Mouse (Mus musculus): ENCODE data around the gene Tekt5. TPM values are rescaled to one million over a fixed set of nuclear protein-coding genes. Genes with fewer than 3 reads are reported as not detected.

The Tekt5 gene
- not detected in 4 replicates for total RNA-seq (2023)

DNA sequence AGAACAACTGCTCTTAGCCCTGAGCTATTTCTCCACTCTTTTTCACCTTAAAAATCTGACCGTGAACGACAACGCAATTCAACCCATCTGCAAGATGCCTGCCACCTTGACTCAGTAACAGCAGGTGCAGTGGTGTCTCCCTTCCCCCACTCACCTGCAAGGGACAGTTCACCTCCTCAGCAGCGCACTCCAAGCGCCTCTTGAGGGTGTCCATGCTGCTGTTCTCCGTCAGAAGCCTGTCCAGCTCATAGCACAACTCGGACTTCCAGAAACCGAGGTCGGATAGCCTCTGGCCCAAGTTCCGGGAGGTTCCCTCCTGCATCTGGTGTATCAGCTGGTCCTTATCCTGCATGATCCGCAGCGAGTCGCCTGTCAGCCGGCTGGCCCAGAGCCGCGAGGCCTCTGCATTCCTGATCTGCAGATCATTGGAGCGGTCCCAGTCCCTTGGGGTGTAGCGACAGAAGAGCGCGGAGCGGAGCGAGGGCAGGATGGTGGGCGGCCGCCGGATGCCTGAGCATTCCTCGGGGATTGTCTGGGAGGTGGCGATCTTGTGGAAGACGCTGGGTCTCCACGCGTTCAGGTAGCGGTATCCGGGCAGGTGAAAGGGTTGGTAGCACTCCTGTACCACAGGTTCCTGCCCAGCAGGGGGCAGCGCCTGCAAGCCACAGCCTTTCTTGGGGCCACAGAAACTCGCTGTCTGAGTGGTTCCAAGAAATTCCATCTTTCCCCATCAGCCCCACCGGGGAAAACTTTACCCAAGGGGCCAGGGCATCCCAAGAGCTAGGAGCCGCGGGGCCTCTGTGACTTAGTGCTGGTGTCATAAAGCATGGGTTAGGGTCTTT is at the start of gene Tekt5:
Gene Tekt5 (minus strand): TSS at position 792 of the 842 bp plus-strand sequence.

DNA sequence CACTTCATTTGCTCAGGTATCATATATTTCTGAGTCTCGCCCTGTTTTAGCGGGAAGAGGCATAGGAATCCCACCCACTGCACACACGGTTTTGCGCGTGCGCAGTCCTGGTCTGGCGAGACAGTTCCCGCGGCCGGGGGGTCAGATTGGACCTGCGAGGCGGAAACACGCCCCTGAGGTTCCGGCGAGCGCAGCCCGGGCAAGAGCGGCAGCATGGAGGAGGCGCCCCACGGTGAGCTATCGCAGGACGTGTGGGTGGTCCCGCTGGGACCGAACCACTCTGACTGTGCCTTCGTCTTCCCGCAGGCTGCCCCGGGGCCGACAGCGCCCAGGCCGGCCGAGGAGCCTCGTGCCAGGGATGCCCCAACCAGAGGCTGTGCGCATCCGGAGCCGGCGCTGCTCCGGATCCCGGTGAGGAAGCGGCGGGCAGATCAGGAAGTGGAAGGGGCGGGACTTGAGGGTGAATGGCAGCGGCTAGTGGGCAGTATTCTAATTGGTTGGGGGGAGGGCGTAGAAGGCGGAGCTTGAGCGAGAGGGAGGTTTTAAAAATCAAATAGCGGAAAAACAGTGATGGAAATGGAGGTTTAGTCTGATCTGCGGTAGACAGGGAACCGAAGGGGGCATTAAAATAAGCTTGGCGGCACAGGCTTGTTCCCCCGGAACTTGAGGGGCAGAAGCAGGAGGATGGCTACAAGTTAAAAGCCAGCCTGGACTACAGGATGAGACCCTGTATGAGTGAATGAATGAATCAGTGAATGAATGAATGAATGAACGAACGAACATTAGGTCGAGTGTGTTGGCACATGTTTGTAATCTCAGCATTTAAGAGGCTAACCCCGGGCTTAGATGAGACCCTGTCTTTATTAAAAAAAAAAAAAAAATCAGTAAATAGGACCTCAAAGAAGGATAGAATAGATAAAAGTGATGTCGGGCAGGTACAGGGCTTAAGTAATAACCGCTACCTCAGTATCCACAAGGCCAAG is 16.8 kb upstream of the Tekt5 start, which contains the start of gene Nubp1:
Gene Nubp1 (plus strand): TSS at position 185 of the 983 bp plus-strand sequence.

DNA sequence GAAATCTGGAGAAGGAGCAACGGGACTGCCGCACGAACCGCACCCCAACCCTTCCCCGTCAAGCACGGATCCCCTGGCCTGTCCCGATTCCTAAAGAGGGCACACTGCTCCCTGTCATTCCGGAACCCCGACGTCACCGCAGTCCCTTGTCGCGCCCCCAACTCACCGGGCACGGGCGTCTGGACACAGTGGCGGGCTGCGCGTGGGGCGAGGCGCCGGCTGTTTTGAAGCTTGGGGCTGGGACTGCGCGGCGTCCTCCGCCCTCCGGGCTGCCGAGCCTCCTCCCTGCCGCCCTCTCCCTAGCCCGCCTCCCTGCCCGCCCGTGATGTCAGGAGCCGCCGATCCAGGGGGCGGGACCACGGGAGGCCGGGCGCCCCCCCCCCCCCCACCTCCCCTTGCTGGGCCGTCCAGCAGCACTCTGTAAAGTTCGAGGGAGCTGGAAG is 81.6 kb downstream of the Tekt5 start, which contains the start of gene Emp2:
Gene Emp2 (minus strand): TSS at position 323 of the 443 bp plus-strand sequence.

Other genes starting within 250 kb of the Tekt5 start
- gene Rpl39l, start 225.3 kb downstream of the Tekt5 start, total RNA-seq (2023), result not detected in 4 replicates
- gene Atf7ip2, start 202.8 kb downstream of the Tekt5 start, total RNA-seq (2023), result not detected in 4 replicates
- gene Emp2, start 81.5 kb downstream of the Tekt5 start, total RNA-seq (2023), result not detected in 4 replicates
- gene Nubp1, start 16.5 kb upstream of the Tekt5 start, total RNA-seq (2023), result 54.4 to 57.2 TPM (median 55.4 TPM) in 4 replicates
- gene Tvp23a, start 51.9 kb upstream of the Tekt5 start, total RNA-seq (2023), result not detected in 4 replicates
- gene Ciita, start 84.6 kb upstream of the Tekt5 start, total RNA-seq (2023), result 260 to 315 TPM (median 277 TPM) in 4 replicates
- 14.5 to 17.7 TPM (median 15.9 TPM) in 4 replicates for gene Dexi, start 147.6 kb upstream of the Tekt5 start, total RNA-seq (2023)
- gene Clec16a, start 149.8 kb upstream of the Tekt5 start, total RNA-seq (2023), result 32.3 to 40.9 TPM (median 34.9 TPM) in 4 replicates

All from B cell, adult 62 days (primary cell).